Mouse (Mus musculus): ENCODE results near the gene Cd70.
A peak's percentile ranks its signal among the peaks of the same experiment; 100 is the strongest.

Cd70 gene

DNA sequence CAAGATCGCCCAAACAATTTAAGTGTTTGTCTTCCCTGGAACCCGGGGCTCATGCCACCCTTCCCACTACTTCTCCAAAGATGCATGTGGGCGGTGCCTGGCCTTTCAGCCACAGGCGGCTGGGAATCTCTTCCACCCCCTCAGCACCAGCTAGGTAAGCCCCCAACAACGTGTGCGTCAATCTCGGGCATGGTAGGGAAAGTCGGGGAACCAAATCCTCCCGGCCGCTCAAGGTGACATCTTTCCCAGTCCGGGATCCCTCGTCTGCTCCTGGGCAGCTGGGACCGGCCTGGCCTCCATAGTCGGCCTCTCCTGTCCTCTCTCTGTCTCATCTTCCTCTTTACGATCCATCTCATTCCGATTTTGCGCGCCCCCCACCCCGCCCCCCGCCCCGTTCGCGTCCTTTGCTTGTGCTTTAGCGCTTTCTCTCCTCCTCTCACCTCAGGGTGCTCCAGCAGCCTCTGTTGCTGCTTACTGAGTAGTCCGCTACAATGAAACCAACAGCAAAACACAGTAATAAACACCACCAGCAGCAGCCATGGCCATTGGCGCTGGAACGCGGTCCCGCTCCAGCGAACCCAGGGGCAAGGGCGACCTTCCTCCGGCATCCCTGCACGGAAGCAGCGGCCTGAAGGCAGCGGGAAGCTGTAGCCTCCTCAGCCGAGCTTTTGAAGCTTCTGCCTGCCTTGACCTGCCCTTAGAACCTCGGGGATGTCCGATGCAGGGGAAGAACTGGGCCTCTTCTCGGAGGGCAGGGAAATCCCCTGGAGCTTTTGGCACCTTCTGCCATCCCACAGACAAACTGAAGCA is at the start of gene Cd70:
Gene Cd70, minus strand, starts transcription at position 784 of the 810 bp plus-strand sequence.
- DNase-seq (ENCODE audit: low read depth, low spot score): peak; percentile 16

DNA sequence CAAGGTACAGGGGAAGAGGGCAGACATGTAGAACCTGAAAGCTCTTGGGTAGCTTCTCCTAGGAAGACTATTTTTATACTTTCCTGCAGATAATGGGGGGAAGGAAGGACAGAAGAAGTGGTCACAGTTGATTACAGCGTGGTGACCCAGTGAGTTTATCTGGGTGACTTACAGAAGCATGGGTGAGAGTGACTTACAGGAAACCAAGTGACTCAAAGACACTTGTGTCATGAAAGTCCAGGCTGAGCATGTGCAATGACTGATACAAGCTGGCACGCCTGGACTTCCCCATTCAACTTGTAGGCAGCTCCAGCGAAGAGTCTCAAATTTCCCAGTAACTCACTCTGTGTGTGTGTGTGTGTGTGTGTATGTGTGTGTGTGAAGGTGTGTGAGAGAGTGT is 48.7 kb upstream of the Cd70 start:
- no peak for DNase-seq (ENCODE audit: low read depth, low spot score)

DNA sequence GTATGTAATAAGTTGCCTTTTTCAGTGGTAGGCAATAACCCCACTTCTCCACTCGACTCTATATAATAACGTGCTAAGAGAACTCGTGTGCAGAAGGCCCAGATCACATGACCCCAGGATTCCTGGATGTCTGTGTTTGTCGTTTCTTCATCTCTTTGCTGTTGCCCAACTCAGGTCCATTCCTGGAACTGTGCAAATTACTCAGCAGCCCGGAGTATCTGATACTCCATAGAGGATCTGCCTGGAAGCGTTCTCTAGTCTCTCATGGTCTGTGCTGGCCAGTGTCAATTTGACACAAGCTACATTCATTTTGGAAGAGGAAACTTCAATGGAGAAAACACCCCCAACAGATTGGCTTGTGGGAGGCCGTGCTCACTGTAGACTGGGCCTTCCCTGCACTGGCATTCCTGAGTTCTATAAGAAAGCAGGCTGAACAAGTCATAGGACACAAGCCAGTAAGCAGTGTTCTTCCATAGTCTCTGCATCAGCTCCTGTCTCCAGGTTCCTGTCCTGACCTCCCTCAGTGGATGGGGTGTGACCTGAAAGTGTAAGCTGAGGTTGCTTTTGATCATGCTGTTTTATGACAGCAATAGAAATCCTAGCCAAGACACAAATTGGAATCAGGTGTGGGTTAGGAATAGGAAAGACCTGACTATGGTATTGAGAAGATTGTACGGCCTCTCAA is 45.9 kb upstream of the Cd70 start:
- DNase-seq (ENCODE audit: low read depth, low spot score): no peak

DNA sequence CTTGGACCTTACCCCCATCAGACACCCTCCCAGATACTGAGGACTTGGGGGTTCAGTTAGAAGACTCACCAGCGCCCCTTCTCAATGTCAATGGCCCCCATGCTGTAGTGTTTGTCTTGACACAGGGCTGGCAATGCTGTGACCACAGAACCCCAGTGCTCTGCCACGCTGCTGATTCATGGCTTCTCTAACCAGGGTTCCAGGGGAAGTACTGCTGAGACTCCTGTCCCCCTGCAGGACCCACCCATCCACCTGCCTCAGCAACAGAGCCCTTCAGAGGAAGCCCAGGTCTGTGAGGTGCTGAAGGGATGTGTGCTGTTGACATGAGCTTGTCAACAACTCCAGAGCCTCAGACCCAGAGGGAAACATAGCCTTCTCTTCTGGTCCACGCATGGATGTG is 45.2 kb upstream of the Cd70 start:
- DNase-seq (ENCODE audit: low read depth, low spot score): no peak

DNA sequence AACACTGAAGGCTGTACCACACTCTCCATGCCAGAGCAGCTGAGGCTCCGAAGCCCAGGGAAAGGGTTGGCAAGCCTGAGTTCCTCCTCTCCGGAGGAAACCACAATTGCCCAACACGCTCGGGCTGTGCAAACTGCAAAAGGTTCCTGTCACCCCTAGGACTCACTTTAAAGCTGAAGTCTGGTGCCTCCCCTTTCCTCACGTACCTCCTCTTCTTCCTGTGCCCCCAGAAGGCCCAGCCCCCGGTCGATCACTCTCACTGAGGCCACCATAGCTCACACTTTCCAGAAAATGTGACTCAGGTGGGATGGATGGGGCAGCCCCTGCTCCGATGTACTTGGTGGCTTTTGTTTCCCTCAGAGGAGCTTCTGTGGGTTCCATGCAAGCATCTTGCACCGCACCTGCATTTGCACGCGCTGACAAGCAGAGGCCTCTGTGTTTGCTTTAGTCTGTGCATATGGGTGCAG is 44.5 kb upstream of the Cd70 start, which contains the start of gene Tnfsf14:
Gene Tnfsf14, minus strand, starts transcription at position 137 of the 467 bp plus-strand sequence.
- DNase-seq (ENCODE audit: low read depth, low spot score): no peak

DNA sequence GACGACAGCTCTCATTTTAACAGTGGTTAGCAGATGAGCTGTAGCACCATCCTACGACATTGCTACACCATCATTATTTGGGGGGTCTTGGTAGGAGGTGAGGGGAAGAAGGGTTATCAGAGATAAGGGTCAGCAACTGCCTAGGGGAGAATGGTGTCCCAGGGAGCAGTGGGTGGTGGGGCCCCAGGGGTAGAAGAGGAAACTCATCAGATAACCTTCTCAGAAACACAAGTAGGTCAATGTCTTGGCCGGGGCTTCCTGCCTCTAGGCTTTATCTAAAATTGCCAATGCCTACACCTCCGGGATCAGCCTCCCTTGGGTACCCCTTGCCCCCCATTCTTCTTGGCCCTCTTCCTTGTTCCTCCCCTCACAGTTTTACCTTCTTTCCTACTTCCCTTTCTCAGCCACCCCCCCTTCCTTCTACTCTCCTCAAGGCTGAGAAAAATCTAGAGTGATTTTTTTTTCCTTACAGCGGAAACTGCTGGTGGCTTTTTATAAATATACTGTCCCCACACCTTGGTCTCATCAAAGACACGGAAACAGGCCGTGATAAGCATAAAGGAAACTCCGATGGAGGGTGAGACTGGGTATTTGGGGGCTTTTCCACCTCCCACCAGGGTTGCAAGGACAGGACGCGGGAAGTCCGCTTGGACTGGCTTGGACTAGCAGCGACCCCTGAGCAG is 39.1 kb upstream of the Cd70 start:
- no peak for DNase-seq (ENCODE audit: low read depth, low spot score)

DNA sequence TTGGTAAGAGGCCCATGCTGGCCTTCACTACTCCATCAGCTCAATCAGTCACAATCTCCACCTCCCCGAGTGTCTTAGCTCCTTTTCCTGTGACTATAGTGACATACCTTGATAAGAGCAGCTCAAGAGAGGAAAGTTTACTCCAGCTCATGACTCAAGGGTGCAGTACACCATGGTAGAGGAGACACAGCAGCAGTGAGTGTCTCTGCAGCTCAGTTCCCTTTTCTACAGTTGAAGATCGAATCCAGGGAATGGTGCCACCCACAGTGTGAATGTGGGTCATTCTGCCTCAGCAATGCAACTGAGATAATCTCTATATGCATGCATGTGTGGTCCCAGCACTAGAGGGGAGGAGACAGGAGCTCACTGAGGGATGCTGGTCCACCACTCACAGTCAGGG is 36.1 kb upstream of the Cd70 start:
- DNase-seq (ENCODE audit: low read depth, low spot score): no peak

DNA sequence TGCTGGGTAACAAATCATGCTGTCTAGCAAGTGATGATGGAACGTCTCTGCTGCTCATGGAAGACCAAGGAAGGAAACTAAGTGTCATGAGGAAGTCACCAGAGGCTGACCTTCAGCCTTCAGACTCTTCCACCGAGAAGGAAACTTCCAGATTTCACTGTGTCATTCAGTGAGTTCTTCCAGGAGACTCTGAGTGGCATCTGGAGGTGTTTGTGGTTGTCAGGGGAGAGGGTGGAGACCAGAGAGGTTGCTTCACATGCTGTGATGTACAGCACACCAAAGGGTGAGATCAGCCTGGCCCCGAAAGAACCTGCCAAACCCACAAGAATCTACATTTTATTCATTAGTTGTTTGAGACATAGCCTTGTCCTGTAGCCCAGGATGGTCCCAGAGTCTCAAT is 33.3 kb upstream of the Cd70 start:
- DNase-seq (ENCODE audit: low read depth, low spot score): no peak

DNA sequence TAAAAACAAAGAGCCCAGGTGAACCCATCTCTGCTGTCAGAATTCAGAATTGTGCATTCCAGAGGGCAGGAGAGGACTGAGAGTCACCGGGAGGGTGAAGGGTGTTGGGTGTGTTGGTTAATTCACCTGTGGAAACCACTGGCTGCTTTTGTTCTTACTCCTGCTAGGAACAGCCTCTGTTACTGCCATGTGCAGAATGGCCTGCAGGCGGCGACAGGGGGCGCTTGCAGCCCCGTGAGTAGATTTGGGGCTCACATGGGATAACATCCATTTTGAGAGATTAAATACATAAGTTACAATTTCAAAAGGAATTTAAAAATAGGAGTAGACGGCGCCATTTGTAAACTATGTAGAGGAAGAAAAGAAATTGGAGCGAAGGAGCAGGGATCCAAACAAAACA is 30.8 kb upstream of the Cd70 start:
- peak; percentile 12 for DNase-seq (ENCODE audit: low read depth, low spot score)

DNA sequence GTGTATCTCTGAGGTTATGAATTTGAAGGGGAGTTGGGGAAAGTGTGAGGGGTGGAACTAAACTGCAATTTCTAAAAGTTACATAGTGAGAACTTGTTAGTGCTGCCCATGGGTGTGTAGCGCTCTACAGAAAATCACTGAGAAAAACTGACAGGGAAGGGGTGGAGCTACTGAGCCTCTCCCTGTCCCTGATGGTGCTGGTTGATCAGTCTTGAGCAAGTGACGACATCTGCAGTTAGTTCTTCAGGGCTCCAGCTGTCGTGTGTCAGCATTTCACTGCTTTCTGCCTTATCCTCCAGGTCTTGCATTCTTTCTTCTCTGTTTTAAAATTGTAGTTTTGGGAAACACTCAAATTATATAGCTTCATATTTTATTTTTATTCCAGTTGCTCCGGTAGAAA is 23.8 kb upstream of the Cd70 start:
- DNase-seq (ENCODE audit: low read depth, low spot score): no peak

DNA sequence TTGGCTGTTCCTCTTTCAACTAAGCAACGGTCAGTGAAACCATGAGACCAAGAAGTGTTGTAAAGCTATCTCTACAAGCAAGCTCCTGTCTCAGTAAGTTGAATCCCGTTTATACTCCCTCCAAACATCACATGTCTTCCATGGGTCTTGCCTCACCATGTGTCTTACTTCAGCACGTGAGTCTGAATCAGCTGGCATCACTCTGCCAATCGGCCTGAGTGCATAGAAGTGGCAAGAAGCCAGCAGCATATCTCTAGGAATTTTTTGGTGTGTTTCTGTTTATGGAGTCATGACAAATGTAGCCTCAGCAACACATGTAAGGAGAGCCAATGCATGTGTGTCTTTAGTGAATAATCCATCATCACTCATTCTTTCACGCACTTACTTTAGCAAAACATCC is 22.8 kb upstream of the Cd70 start:
- no peak for DNase-seq (ENCODE audit: low read depth, low spot score)

DNA sequence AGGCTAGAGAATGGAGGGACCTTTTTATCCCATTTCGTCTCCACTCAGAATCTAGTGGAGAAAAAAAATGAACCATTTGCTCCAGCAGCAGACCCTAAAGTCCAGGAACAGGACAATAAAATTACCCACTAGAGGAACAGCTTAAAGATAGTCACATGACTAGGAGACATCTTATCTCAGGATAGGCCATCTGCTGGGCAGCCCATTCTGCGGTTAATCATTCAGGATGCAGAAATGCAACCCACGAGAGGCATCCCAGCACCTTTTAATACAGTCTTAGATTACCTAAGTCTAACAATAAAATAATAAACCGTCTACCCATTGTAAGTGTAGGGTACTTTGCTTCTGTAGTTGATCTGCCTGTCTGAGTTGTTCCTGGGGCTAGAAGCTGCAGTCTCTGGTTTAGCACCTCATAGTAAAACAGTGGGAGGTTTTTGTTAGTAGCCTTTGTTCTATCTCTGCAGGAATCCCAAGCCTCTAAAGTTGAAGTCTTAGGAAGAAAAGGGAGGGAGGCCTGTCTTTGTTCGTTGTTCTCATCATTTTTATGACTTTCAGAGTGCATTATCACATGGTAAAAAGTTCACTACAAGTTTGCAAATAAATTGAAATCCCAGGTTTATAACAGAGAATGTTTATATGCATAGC is 21.2 kb upstream of the Cd70 start:
- DNase-seq (ENCODE audit: low read depth, low spot score): no peak

DNA sequence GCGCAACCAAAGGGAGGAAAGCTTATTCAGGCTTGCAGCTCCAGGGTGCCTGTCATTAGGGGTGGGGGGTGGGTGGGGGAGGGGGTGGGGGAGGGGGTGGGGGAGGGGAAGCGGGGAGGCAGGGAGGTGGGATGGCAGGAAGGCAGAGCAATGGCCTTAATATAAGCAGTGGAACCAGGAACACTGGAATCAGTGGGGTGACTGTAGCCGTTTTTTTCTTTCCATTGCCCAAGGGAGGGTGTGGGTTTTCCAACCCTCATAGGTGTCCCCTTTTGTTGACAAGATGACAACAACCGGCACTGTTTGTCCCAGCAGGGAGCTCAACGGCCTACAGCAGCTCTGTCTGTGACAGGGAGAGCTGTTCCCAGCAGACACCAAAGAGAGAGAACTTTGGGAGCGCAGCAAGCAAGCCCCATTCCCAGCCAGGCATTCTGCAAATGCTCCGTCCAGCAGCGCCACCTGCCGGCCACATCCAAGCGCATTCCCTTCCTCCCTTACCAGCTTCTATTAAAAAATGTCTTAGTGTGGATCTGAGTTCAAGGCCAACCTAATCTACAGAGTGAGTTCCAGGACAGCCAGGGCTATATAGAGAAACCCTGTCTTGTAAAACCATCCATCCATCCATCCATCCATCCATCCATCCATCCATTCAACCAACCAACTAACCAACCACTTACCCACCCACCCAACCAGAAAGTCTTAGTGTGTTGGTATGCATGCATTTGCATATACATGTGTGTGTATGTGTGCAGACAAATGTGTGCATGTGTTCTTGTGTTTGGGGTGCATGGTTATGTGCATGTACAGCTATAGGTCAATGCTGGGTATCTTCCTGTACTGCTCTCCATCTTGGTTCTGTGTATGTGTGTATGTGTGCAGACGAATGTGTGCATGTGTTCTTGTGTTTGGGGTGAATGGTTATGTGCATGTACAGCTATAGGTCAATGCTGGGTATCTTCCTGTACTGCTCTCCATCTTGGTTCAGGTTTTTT is 17.5 kb upstream of the Cd70 start:
- DNase-seq (ENCODE audit: low read depth, low spot score): peak; percentile 86

DNA sequence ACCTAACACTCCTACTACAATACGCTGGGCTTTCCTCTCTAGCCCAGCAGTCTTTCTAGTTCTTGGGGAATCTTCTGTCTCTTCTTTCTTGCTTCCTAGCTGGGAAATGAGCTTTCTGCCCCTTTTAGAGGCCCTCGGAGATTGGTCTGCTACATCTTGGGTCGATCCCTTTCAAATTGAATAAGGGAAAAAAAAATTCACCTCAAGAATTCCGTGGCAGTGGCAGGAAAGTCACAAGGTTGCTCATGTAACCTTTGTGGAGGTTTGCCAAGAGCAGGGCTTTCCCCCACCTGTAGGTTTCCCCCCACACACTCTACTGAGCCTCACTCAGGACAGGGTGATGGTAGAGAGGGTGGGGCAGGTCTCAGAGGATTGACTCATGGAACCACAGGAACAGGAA is 4.2 kb upstream of the Cd70 start:
- DNase-seq (ENCODE audit: low read depth, low spot score): no peak

DNA sequence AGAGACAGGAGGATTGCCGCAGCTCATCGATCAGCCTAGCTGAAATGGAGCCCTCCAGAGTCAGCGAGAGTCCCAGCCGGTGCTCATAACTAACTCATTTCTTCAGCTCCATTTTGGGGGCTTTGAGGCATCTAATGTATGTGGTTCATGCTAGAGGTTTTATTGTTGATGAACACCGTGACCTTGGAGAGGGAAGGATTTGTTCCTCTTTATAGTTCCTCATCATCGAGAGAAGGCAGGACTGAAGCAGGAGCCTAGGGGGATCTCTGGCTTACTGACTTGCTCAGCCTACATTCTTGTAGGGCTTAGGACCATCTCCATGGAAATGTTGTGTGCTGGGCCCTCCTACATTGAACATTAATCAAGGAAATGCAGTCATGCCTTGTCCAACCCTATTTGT is 3.4 kb upstream of the Cd70 start:
- DNase-seq (ENCODE audit: low read depth, low spot score): no peak

DNA sequence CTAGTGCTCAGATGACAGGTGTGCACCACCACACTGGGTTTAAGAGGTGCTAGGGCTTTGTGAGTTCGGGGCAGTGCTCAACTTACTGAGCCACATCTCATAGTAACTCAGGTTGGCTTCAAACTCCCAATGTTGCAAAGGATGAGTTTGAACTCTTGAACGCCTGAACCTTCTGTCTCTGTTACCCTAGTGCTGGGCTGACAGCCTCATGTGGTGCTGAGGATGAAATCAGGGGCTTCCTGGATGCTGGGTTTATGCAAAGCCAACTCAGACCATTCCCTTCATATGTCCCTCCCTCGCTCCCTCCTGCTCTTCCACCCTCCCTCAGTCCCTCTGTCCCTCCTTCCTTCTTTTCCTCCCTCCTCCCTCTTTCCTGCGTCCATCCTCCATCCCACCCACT is 1.2 kb downstream of the Cd70 start:
- DNase-seq (ENCODE audit: low read depth, low spot score): no peak

DNA sequence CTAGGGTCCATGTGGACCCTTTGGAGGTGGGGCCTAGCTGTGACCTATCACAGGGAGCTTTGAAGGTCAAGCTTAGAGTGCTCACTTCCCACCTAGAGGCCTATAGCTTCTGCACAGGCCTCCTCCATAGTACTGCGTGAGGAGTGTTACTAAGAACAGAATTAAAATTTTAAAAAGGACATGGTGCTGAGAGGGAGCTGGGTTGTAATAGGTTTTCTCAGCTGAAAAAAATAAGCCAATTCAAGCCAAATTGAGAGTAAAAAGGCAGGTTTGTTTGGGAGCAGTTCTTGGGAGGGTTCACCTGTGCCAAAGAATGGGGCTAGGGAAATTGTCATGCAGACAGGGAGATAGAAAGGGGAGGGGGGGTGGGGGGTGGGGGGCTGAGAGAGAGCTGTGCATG is 4.5 kb downstream of the Cd70 start:
- DNase-seq (ENCODE audit: low read depth, low spot score): no peak

DNA sequence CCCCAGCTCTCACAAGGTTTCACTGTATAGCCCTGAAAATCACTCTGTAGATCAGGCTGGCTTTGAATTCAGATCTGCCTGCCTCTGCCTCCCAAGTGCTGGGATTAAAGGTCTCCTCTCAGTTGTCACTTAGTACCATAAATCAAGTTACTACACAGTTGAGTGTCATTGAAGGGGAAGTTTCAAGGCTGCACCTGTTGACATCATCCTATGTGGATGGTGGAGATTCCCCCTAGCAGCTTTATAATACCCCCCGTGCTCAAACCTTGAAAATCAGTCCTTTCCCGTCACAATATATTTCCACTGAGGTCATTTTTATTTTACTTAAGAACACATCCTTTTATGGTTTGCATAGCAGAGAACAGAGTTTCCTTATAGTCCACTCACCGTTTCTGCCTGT is 5.9 kb downstream of the Cd70 start:
- DNase-seq (ENCODE audit: low read depth, low spot score): no peak

DNA sequence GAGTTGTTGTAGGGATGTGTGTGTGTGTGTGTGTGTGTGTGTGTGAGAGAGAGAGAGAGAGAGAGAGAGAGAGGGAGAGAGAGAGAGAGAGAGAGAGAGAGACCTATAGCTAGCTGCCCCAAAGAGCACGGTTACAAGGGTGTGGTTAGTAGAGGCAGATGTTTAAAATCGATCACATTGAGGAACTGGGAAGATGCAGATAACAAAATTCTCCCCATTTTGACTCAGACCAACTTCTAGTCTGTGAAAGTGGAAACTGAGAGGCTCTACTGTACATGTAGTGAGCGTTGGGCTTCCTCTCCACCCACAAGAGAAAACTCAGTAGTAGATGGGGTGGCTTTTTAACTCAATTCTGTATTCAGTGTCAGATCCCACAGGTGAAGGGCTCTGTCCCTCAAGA is 9.9 kb downstream of the Cd70 start:
- no peak for DNase-seq (ENCODE audit: low read depth, low spot score)

DNA sequence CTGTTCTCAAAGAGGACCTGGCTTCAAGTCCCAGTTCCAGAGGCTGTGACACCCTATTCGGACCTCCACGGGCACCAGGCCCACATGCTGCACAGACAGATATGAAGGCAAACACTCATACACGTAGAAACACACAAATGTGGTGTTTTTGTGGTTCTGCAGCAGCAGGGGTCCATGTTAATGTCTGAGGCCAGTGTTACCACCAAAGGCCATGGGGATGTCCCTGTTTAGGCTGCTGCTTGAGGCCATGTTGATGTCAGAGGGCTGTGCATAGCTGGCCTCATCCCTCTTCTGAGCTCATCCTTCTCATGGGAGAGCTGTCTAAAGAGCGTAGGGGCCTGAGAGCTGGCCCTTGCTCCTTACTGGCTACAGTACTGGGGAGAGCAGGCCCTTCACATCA is 10.9 kb downstream of the Cd70 start:
- DNase-seq (ENCODE audit: low read depth, low spot score): no peak

DNA sequence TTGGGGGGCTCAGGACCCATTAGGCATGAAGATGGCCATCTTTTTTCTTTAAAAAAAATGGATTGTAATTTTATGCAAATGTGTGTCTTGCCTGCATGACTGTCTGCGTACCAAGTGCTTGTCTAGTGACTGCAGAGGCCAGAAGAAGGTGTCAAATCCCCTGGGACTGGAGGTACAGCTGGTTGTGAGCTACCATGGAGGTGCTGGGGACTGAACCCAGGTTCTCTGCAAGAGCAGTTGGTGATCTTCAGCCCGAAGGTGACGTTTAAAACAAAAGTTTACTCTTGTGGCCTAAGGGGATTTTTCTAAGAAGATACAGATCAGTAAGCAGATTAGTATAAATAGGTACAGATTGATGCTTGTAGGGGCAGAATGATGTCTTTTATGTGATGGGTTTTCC is 13.9 kb downstream of the Cd70 start:
- DNase-seq (ENCODE audit: low read depth, low spot score): no peak
